ENCODE assay signal across 8 mouse cellular contexts in genomic region chr7:141482531-141483024, GRCm38 (mm10). TPM values are rescaled to one million over a fixed set of nuclear protein-coding genes. Genes with fewer than 3 reads are reported as not detected.
DNase-seq lines count a peak whose midpoint lies in the region; ATAC-seq lines count a peak whose summit lies in the region.

No protein-coding gene starts in this region.

- WGBS in heart, embryonic 15.5 days, result 16% methylated on average over 11 of the region's 11 CpGs
- 6% methylated on average over 11 of the region's 11 CpGs for WGBS in hindbrain, embryonic 10.5 days
- 7% methylated on average over 11 of the region's 11 CpGs for WGBS in midbrain, embryonic 11.5 days

- H3K9me3 ChIP-seq in heart, embryonic 15.5 days (replicated peaks), result no peaks in the 10 kb centered on the region
- H3K9me3 ChIP-seq in hindbrain, embryonic 10.5 days, result no peaks in the 10 kb centered on the region
- H3K9me3 ChIP-seq in midbrain, embryonic 11.5 days (ENCODE audit: control insufficient read depth, low read length), result no peaks in the 10 kb centered on the region

- peak overlapping the region; percentile 60; the same call in 1 of the 2 replicates for H3K9ac ChIP-seq in heart, embryonic 15.5 days
- H3K9ac ChIP-seq in midbrain, embryonic 11.5 days (ENCODE audit: low read length), result peak overlapping the region; percentile 66

- H3K36me3 ChIP-seq in heart, embryonic 15.5 days, result no peaks in the 10 kb centered on the region
- H3K36me3 ChIP-seq in hindbrain, embryonic 10.5 days, result no peaks in the 10 kb centered on the region
- no peaks in the 10 kb centered on the region for H3K36me3 ChIP-seq in midbrain, embryonic 11.5 days (ENCODE audit: control insufficient read depth, insufficient read depth, low read length)

- DNase-seq in heart, postnatal 4 days, result no peak
- no peak for DNase-seq in hindbrain, embryonic 10.5 days (ENCODE audit: low spot score)
- DNase-seq in midbrain, embryonic 11.5 days (ENCODE audit: low spot score, missing footprints), result peak; percentile 84
- no peak for DNase-seq in embryo, embryonic 9.5 days (ENCODE audit: extremely low spot score)
- no peak for DNase-seq in thymus, postnatal 25 days
- no peak for DNase-seq in ovary, postnatal 14 days (ENCODE audit: low spot score)

- no peak for ATAC-seq in heart, embryonic 15.5 days (replicated peaks; ENCODE audit: insufficient number of reproducible peaks, insufficient read depth, low FRiP score, low read depth)
- no peak for ATAC-seq in midbrain, embryonic 11.5 days (ENCODE audit: low FRiP score)

- peak overlapping the region; percentile 66 for H3K4me3 ChIP-seq in heart, embryonic 15.5 days
- peak overlapping the region; percentile 47; the same call in 1 of the 2 replicates for H3K4me3 ChIP-seq in brown adipose tissue, adult 24 weeks (ENCODE audit: insufficient read depth, low read depth, low read length)
- H3K4me3 ChIP-seq in hindbrain, embryonic 10.5 days, result peak overlapping the region; percentile 76
- H3K4me3 ChIP-seq in midbrain, embryonic 11.5 days (ENCODE audit: low read depth, low read length), result peak overlapping the region; percentile 59

- no peak overlapping the region for H3K27ac ChIP-seq in heart, embryonic 15.5 days
- H3K27ac ChIP-seq in brown adipose tissue, adult 24 weeks (replicated peaks; ENCODE audit: low read depth, low read length), result no peak overlapping the region
- H3K27ac ChIP-seq in hindbrain, embryonic 10.5 days, result peak overlapping the region; percentile 65
- H3K27ac ChIP-seq in midbrain, embryonic 11.5 days (ENCODE audit: low read depth, low read length), result no peak overlapping the region

- peak overlapping the region; percentile 100 for H3K4me2 ChIP-seq in heart, embryonic 15.5 days
- H3K4me2 ChIP-seq in midbrain, embryonic 11.5 days, result peak overlapping the region; percentile 93

- H3K4me1 ChIP-seq in heart, embryonic 15.5 days (replicated peaks), result peaks cover 47% of the 10 kb centered on the region
- peaks cover 28% of the 10 kb centered on the region for H3K4me1 ChIP-seq in brown adipose tissue, adult 24 weeks (ENCODE audit: control insufficient read depth, insufficient read depth, insufficient read length, low read length)
- H3K4me1 ChIP-seq in hindbrain, embryonic 10.5 days (replicated peaks), result peaks cover 52% of the 10 kb centered on the region
- peaks cover 10% of the 10 kb centered on the region; the same call in 1 of the 2 replicates for H3K4me1 ChIP-seq in midbrain, embryonic 11.5 days (ENCODE audit: control insufficient read depth, insufficient read depth, low read length)

- no peaks in the 10 kb centered on the region for H3K27me3 ChIP-seq in heart, embryonic 15.5 days
- peaks cover 38% of the 10 kb centered on the region for H3K27me3 ChIP-seq in hindbrain, embryonic 10.5 days (ENCODE audit: insufficient read depth, poor library complexity, severe bottlenecking)
- H3K27me3 ChIP-seq in midbrain, embryonic 11.5 days (ENCODE audit: control insufficient read depth, insufficient read depth, low read length), result peaks cover 12% of the 10 kb centered on the region

RNA-seq across cellular contexts. Expression of gene Tspan4, which starts 7.5 kb away (rescaled TPM):
- 48.9 and 62.8 TPM in 2 replicates for polyA plus RNA-seq in heart, embryonic 15.5 days (2015; fragmentation: Nextera tagmentation; extraction: Ambion mirVana)
- total RNA-seq in heart, postnatal 4 days (2021), result 10 to 100 TPM; 37.2 to 38.0 TPM
- polyA plus RNA-seq in brown adipose tissue, adult 24 weeks (2012; ENCODE audit: insufficient read depth, insufficient read length, missing spikeins), result 39.6 and 74.6 TPM in 2 replicates
- 36.3 and 38.6 TPM in 2 replicates for polyA plus RNA-seq in hindbrain, embryonic 10.5 days (2016; fragmentation: Nextera tagmentation; extraction: Ambion mirVana)
- 26.9 and 28.6 TPM in 2 replicates for polyA plus RNA-seq in midbrain, embryonic 11.5 days (2014; fragmentation: Nextera tagmentation; extraction: Ambion mirVana)

RNA-seq across cellular contexts. Expression of gene Polr2l, which starts 7.6 kb away (rescaled TPM):
- polyA plus RNA-seq in heart, embryonic 15.5 days (2015; fragmentation: Nextera tagmentation; extraction: Ambion mirVana), result 59.5 and 63.5 TPM in 2 replicates
- 10 to 100 TPM; 49.6 to 52.4 TPM for total RNA-seq in heart, postnatal 4 days (2021)
- 28.8 and 36.4 TPM in 2 replicates for polyA plus RNA-seq in brown adipose tissue, adult 24 weeks (2012; ENCODE audit: insufficient read depth, insufficient read length, missing spikeins)
- polyA plus RNA-seq in hindbrain, embryonic 10.5 days (2016; fragmentation: Nextera tagmentation; extraction: Ambion mirVana), result 89.5 and 90.0 TPM in 2 replicates
- polyA plus RNA-seq in midbrain, embryonic 11.5 days (2014; fragmentation: Nextera tagmentation; extraction: Ambion mirVana), result 63.5 and 74.2 TPM in 2 replicates

RNA-seq across cellular contexts. Expression of gene Cd151, which starts 15.4 kb away (rescaled TPM):
- polyA plus RNA-seq in heart, embryonic 15.5 days (2015; fragmentation: Nextera tagmentation; extraction: Ambion mirVana), result 28.7 and 35.2 TPM in 2 replicates
- 100 to 1,000 TPM; 229 to 230 TPM for total RNA-seq in heart, postnatal 4 days (2021)
- polyA plus RNA-seq in brown adipose tissue, adult 24 weeks (2012; ENCODE audit: insufficient read depth, insufficient read length, missing spikeins), result 223 and 257 TPM in 2 replicates
- 26.0 and 29.7 TPM in 2 replicates for polyA plus RNA-seq in hindbrain, embryonic 10.5 days (2016; fragmentation: Nextera tagmentation; extraction: Ambion mirVana)
- 32.5 and 36.6 TPM in 2 replicates for polyA plus RNA-seq in midbrain, embryonic 11.5 days (2014; fragmentation: Nextera tagmentation; extraction: Ambion mirVana)

RNA-seq across cellular contexts. Expression of gene Cracr2b, which starts 21.7 kb away (rescaled TPM):
- 24.9 and 26.2 TPM in 2 replicates for polyA plus RNA-seq in heart, embryonic 15.5 days (2015; fragmentation: Nextera tagmentation; extraction: Ambion mirVana)
- total RNA-seq in heart, postnatal 4 days (2021), result 10 to 100 TPM; 17.6 to 20.1 TPM
- 9.8 and 11.8 TPM in 2 replicates for polyA plus RNA-seq in brown adipose tissue, adult 24 weeks (2012; ENCODE audit: insufficient read depth, insufficient read length, missing spikeins)
- 8.1 and 9.1 TPM in 2 replicates for polyA plus RNA-seq in hindbrain, embryonic 10.5 days (2016; fragmentation: Nextera tagmentation; extraction: Ambion mirVana)
- polyA plus RNA-seq in midbrain, embryonic 11.5 days (2014; fragmentation: Nextera tagmentation; extraction: Ambion mirVana), result 2.7 and 5.3 TPM in 2 replicates

RNA-seq across cellular contexts. Expression of gene Pnpla2, which starts 27.6 kb away (rescaled TPM):
- 56.3 and 57.5 TPM in 2 replicates for polyA plus RNA-seq in heart, embryonic 15.5 days (2015; fragmentation: Nextera tagmentation; extraction: Ambion mirVana)
- total RNA-seq in heart, postnatal 4 days (2021), result 100 to 1,000 TPM; 118 to 127 TPM
- polyA plus RNA-seq in brown adipose tissue, adult 24 weeks (2012; ENCODE audit: insufficient read depth, insufficient read length, missing spikeins), result 2,152 and 2,404 TPM in 2 replicates
- polyA plus RNA-seq in hindbrain, embryonic 10.5 days (2016; fragmentation: Nextera tagmentation; extraction: Ambion mirVana), result 19.3 and 20.3 TPM in 2 replicates
- polyA plus RNA-seq in midbrain, embryonic 11.5 days (2014; fragmentation: Nextera tagmentation; extraction: Ambion mirVana), result 12.7 and 14.0 TPM in 2 replicates
